Comparison of ENCODE assay signal across 8 mouse cellular contexts in the genomic region with DNA sequence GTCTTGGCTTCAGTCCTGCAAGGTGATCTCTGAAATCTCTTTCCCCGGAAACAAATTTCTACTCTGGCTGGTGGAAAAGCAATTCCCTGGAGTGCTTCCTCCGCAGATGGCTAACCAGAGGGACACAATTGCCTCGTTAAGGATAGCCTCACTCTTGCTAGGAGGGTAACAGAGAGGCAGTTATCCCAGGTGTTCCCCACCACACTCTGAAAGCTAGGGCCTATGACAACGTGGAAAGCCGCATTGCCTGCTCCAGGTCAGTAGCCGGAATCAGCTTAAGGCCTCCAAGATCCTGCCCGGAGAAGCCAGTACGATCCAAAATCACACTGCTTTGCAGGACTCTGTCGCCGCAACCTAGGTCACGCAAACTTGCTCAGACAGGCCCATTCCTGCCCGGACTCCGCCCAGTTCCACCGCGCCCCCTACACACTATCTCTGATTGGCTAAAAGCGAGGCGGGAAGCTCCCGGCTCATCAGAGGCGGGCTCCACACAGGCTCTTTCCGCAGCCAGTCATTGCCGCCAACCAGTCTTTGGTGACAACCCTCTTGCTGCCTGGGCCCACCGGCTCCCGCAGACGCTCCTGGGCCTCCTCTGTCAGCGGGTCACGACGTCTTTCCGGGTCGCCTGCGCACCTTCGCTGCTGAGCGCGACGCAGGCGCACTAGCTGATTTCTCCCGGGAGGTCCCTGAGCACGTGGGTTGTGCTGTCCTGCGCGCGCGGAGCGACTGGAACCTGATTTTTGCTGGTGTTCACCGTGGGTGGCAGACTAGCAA. TPM values are rescaled to one million over a fixed set of nuclear protein-coding genes. Genes with fewer than 3 reads are reported as not detected.
DNase-seq lines count a peak whose midpoint lies in the region; ATAC-seq and TF ChIP-seq lines count a peak whose summit lies in the region.

A gene (plus strand): TSS at position 574 of the 774 bp plus-strand sequence.

- TF ChIP-seq CTCF in lung, adult 2 months (IDR thresholded peaks at IDR 0.05; ENCODE audit: insufficient read depth, low read length): no peak

- peak within 1 kb of the TSS; percentile 78 for H3K27ac ChIP-seq in ES-E14 (ENCODE audit: insufficient read depth, low read depth, low read length, poor library complexity, severe bottlenecking)
- H3K27ac ChIP-seq in forebrain, embryonic 15.5 days (replicated peaks): peak within 1 kb of the TSS; percentile 74

- peaks cover 0 to 15% of the 10 kb centered on the region in 2 experiments; a peak in 3 of 4 replicates for H3K4me1 ChIP-seq in ES-E14 (ENCODE audit: control insufficient read depth in 2 of 2, insufficient read depth in 2 of 2, low read length in 2 of 2, poor library complexity in 1 of 2)
- peaks cover 18% of the 10 kb centered on the region for H3K4me1 ChIP-seq in forebrain, embryonic 15.5 days
- H3K4me1 ChIP-seq in lung, adult 2 months (ENCODE audit: control insufficient read depth, insufficient read depth, low read length): no peaks in the 10 kb centered on the region; the same call in 1 of the 2 replicates

- WGBS in forebrain, embryonic 15.5 days: 2% methylated on average over 43 of the region's 43 CpGs
- 2% methylated on average over 43 of the region's 43 CpGs for WGBS in lung, adult 2 months

- H3K9me3 ChIP-seq in ES-E14 (ENCODE audit: control insufficient read depth, insufficient read depth, low read depth, low read length): no peaks in the 10 kb centered on the region
- H3K9me3 ChIP-seq in forebrain, embryonic 15.5 days: no peaks in the 10 kb centered on the region

- peak; percentile 92 for DNase-seq in ES-E14 (ENCODE audit: low read depth, low spot score)
- DNase-seq in cerebellum, adult 11-12 months: peak; percentile 98
- peak; percentile 93 for DNase-seq in heart, postnatal 25 days (ENCODE audit: low spot score)
- DNase-seq in layer of hippocampus, adult 18-20 months (ENCODE audit: low spot score in 2 of 2): peak; percentile 96 to 97
- peak; percentile 87 for DNase-seq in lung, adult 2 months
- peak; percentile 96 for DNase-seq in thymus, adult 18-20 months

- peak; percentile 70; the same call in 1 of the 2 replicates for TF ChIP-seq POLR2A in lung, adult 2 months (IDR thresholded peaks at IDR 0.05; ENCODE audit: borderline replicate concordance, extremely low read depth, low read depth, low read length)

- peak within 1 kb of the TSS; percentile 82 for H3K4me2 ChIP-seq in forebrain, embryonic 15.5 days (replicated peaks)

- peak; percentile 100 for ATAC-seq in forebrain, embryonic 15.5 days (replicated peaks)
- ATAC-seq in neutrophil, adult 5-6 weeks (ENCODE audit: extremely low read depth, insufficient number of reproducible peaks, low FRiP score, poor library complexity, severe bottlenecking): peak; percentile 96

- H3K9ac ChIP-seq in ES-E14 (ENCODE audit: insufficient read depth, low read depth, low read length, poor library complexity, severe bottlenecking): peak within 1 kb of the TSS; percentile 87
- peak within 1 kb of the TSS; percentile 72 for H3K9ac ChIP-seq in forebrain, embryonic 15.5 days (replicated peaks)

- peak within 1 kb of the TSS; percentile 84 to 88 for H3K4me3 ChIP-seq in ES-E14 (ENCODE audit: insufficient read depth in 1 of 2, low read depth in 1 of 2, low read length in 2 of 2, poor library complexity in 1 of 2, severe bottlenecking in 1 of 2)
- H3K4me3 ChIP-seq in forebrain, embryonic 15.5 days: peak within 1 kb of the TSS; percentile 72
- H3K4me3 ChIP-seq in lung, adult 2 months (replicated peaks; ENCODE audit: extremely low read depth, low read depth, low read length): peak within 1 kb of the TSS; percentile 84

- H3K27me3 ChIP-seq in forebrain, embryonic 15.5 days: no peaks in the 10 kb centered on the region

- H3K36me3 ChIP-seq in ES-E14 (ENCODE audit: control insufficient read depth, insufficient read depth, low read length, poor library complexity, severe bottlenecking): no peaks in the 10 kb centered on the region; the same call in 1 of the 2 replicates
- no peaks in the 10 kb centered on the region for H3K36me3 ChIP-seq in forebrain, embryonic 15.5 days

- intact Hi-C loops in heart, postnatal 25 days (cut with DNase I): no loop called here

- in situ Hi-C loops in ES-E14 (cut with MboI; ENCODE audit: low sequenced_read_pairs in 2 of 2, unreplicated experiment in 2 of 2): no loop called here

TF ChIP-seq in ES-E14, 5 proteins besides CTCF, POLR2A, EP300 and RAD21:
- TF ChIP-seq ZNF384 (IDR thresholded peaks at IDR 0.05; ENCODE audit: low read depth, low read length) (no peak), ZC3H11A (IDR thresholded peaks at IDR 0.05; ENCODE audit: borderline replicate concordance, low read depth, low read length) (no peak), CHD2 (IDR thresholded peaks at IDR 0.05; ENCODE audit: low read depth, low read length) (peak; percentile 89), HCFC1 (IDR thresholded peaks at IDR 0.05; ENCODE audit: borderline replicate concordance, insufficient read depth, low read length) (peak; percentile 38; the same call in 1 of the 2 replicates)

RNA-seq across cellular contexts. Expression of the gene that starts here (rescaled TPM):
- total RNA-seq in ES-E14 (2012; rRNA removed): 182 and 198 TPM in 2 replicates
- 45.2 and 46.4 TPM in 2 replicates for polyA plus RNA-seq in forebrain, embryonic 15.5 days (2015; fragmentation: Nextera tagmentation; extraction: Ambion mirVana)
- 10 to 100 TPM; 29.1 to 31.4 TPM for total RNA-seq in heart, postnatal 25 days (2021)
- total RNA-seq in layer of hippocampus, adult 18-20 months (2021): 10 to 100 TPM; 42.6 to 46.1 TPM
- 69.8 and 96.2 TPM in 2 replicates for polyA plus RNA-seq in lung, adult 2 months (2012; rRNA removed)
- total RNA-seq in neutrophil, adult 5-6 weeks (2017): 18.7 and 20.3 TPM in 2 replicates

Comparison
In these comparisons a context has a peak if more than half of its experiments do, and no peak if none do; other contexts are left out.
1. Peak in every context shown above with its lines: DNase-seq, ATAC-seq, H3K4me3 ChIP-seq and H3K27ac ChIP-seq.